Mouse (Mus musculus): ENCODE measurements around the gene Hsh2d. TPM values are rescaled to one million over a fixed set of nuclear protein-coding genes. Genes with fewer than 3 reads are reported as not detected.

Gene Hsh2d
- polyA plus RNA-seq, 2 experiments = 0.10 to 0.28 TPM

GRCm38 (mm10) chr8:72219541-72220363 is 30.3 kb downstream of the Hsh2d start, which contains the start of gene Fam32a:
Gene Fam32a (plus strand): TSS chr8:72219730.
- Histone ChIP-seq H3K4me2 (replicated peaks; ENCODE audit: low read depth, low read length, severe bottlenecking) (peak within 1 kb of the TSS; percentile 75), H3K4me1 (ENCODE audit: control insufficient read depth, insufficient read depth, low read length) (peaks cover 9% of the 10 kb centered on the region), H3K9me3 (ENCODE audit: control insufficient read depth, low read length) (no peaks in the 10 kb centered on the region), H3K36me3 (ENCODE audit: control insufficient read depth, insufficient read depth, low read length) (peaks cover 28% of the 10 kb centered on the region), H3K27me3 (ENCODE audit: control insufficient read depth, insufficient read depth, low read length) (no peaks in the 10 kb centered on the region), H3K27ac (replicated peaks; ENCODE audit: low read depth, low read length) (peak within 1 kb of the TSS; percentile 81), H3K4me3 (replicated peaks; ENCODE audit: low read length) (peak within 1 kb of the TSS; percentile 82), H3K9ac (ENCODE audit: low read depth, low read length, severe bottlenecking) (peak within 1 kb of the TSS; percentile 84)
- WGBS = 17% methylated on average over 39 of the region's 39 CpGs
- no peak for TF ChIP-seq POLR2A (IDR thresholded peaks at IDR 0.05; ENCODE audit: borderline replicate concordance, extremely low read depth, insufficient read depth, insufficient read length)
- DNase-seq (ENCODE audit: low spot score) = peak; percentile 98
- peak; percentile 99 for ATAC-seq (ENCODE audit: low FRiP score, low read depth)

DNA sequence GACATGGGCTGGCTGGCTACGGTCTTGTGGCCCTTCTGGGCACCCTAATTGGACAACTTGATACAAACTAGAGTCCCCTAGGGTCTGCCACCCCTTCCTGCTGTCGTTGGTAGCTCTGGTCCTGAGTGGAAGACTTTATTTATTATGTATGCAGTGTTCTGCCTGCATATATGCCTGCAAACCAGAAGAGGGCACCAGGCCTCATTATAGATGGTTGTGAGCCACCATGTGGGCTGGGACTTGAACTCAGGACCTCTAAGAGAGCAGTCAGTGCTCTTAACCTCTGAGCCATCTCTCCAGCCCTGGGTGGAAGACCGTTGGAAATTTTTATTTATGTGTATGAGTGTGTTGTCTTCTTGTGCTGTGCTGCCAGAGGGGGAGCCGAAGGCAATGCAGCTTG is 31.3 kb downstream of the Hsh2d start:
- H3K4me1 ChIP-seq (ENCODE audit: control insufficient read depth, insufficient read depth, low read length) = peaks cover 9% of the 10 kb centered on the region
- H3K36me3 ChIP-seq (ENCODE audit: control insufficient read depth, insufficient read depth, low read length) = peaks cover 28% of the 10 kb centered on the region
- H3K4me2 ChIP-seq (replicated peaks; ENCODE audit: low read depth, low read length, severe bottlenecking) = peak overlapping the region; percentile 75
- H3K9ac ChIP-seq (ENCODE audit: low read depth, low read length, severe bottlenecking) = no peak overlapping the region
- DNase-seq (ENCODE audit: low spot score) (no peak), ATAC-seq (ENCODE audit: low FRiP score, low read depth) (no peak)
- H3K4me3 ChIP-seq (replicated peaks; ENCODE audit: low read length) = peak overlapping the region; percentile 82
- no peaks in the 10 kb centered on the region for H3K27me3 ChIP-seq (ENCODE audit: control insufficient read depth, insufficient read depth, low read length)
- no peak overlapping the region for H3K27ac ChIP-seq (replicated peaks; ENCODE audit: low read depth, low read length)
- WGBS = 90% methylated on average over 4 of the region's 4 CpGs
- no peaks in the 10 kb centered on the region for H3K9me3 ChIP-seq (ENCODE audit: control insufficient read depth, low read length)
- no peak for TF ChIP-seq POLR2A (IDR thresholded peaks at IDR 0.05; ENCODE audit: borderline replicate concordance, extremely low read depth, insufficient read depth, insufficient read length)

- Histone ChIP-seq H3K9ac (ENCODE audit: low read depth, low read length, severe bottlenecking) (no peak overlapping the region), H3K9me3 (ENCODE audit: control insufficient read depth, low read length) (no peaks in the 10 kb centered on the region), H3K4me2 (replicated peaks; ENCODE audit: low read depth, low read length, severe bottlenecking) (no peak overlapping the region), H3K27me3 (ENCODE audit: control insufficient read depth, insufficient read depth, low read length) (no peaks in the 10 kb centered on the region), H3K36me3 (ENCODE audit: control insufficient read depth, insufficient read depth, low read length) (peaks cover 28% of the 10 kb centered on the region), H3K27ac (replicated peaks; ENCODE audit: low read depth, low read length) (no peak overlapping the region), H3K4me1 (ENCODE audit: control insufficient read depth, insufficient read depth, low read length) (peaks cover 9% of the 10 kb centered on the region), H3K4me3 (replicated peaks; ENCODE audit: low read length) (no peak overlapping the region)
- ATAC-seq (ENCODE audit: low FRiP score, low read depth) = no peak
- 90% methylated on average over 5 of the region's 5 CpGs for WGBS
- TF ChIP-seq POLR2A (IDR thresholded peaks at IDR 0.05; ENCODE audit: borderline replicate concordance, extremely low read depth, insufficient read depth, insufficient read length) = no peak
- no peak for DNase-seq (ENCODE audit: low spot score)
These were observed 33.2 kb downstream of the Hsh2d start for GRCm38 (mm10) chr8:72222656-72223055.

GRCm38 (mm10) chr8:72239499-72240402 is 50.3 kb downstream of the Hsh2d start, which contains the start of gene Ap1m1:
Gene Ap1m1 (plus strand): TSS chr8:72240018.
- Histone ChIP-seq H3K4me2 (replicated peaks; ENCODE audit: low read depth, low read length, severe bottlenecking) (peak within 1 kb of the TSS; percentile 70), H3K27ac (replicated peaks; ENCODE audit: low read depth, low read length) (peak within 1 kb of the TSS; percentile 90), H3K9ac (ENCODE audit: low read depth, low read length, severe bottlenecking) (peak within 1 kb of the TSS; percentile 61), H3K4me3 (replicated peaks; ENCODE audit: low read length) (peak within 1 kb of the TSS; percentile 70), H3K9me3 (ENCODE audit: control insufficient read depth, low read length) (no peaks in the 10 kb centered on the region), H3K27me3 (ENCODE audit: control insufficient read depth, insufficient read depth, low read length) (no peaks in the 10 kb centered on the region), H3K4me1 (ENCODE audit: control insufficient read depth, insufficient read depth, low read length) (0 out of 2 replicates have a peak, but pooled peaks cover 6% of the 10 kb centered on the region), H3K36me3 (ENCODE audit: control insufficient read depth, insufficient read depth, low read length) (no peaks in the 10 kb centered on the region; the same call in 1 of the 2 replicates)
- no peak; the same call in 1 of the 2 replicates for TF ChIP-seq POLR2A (IDR thresholded peaks at IDR 0.05; ENCODE audit: borderline replicate concordance, extremely low read depth, insufficient read depth, insufficient read length)
- DNase-seq (ENCODE audit: low spot score) = peak; percentile 100
- ATAC-seq (ENCODE audit: low FRiP score, low read depth) = peak; percentile 97
- under 1% methylated on average over 52 of the region's 54 CpGs for WGBS

DNA sequence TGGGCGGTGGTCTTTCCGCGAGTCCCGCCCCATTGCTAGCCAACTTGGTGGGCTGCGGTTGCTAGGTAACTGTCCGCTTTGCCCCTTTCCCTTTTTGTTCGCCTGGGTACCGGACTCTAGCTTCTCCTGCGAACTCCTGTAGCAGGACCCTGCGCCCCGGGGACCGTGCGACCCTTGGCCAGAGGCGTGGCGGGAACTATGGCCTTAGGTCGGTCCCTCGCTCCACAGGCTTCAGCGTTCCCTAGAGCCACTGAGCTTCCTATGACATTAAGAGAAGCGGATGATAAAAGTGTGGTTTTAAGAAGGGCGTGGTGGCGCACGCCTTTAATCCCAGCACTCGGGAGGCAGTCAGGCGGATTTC is 50.9 kb downstream of the Hsh2d start:
- H3K27ac ChIP-seq (replicated peaks; ENCODE audit: low read depth, low read length) = peak overlapping the region; percentile 90
- no peaks in the 10 kb centered on the region for H3K9me3 ChIP-seq (ENCODE audit: control insufficient read depth, low read length)
- H3K9ac ChIP-seq (ENCODE audit: low read depth, low read length, severe bottlenecking) = peak overlapping the region; percentile 61
- WGBS = 2% methylated on average over 20 of the region's 24 CpGs
- no peak for TF ChIP-seq POLR2A (IDR thresholded peaks at IDR 0.05; ENCODE audit: borderline replicate concordance, extremely low read depth, insufficient read depth, insufficient read length)
- DNase-seq (ENCODE audit: low spot score) = no peak
- H3K4me3 ChIP-seq (replicated peaks; ENCODE audit: low read length) = peak overlapping the region; percentile 70
- no peak; the same call in 1 of the 2 replicates for ATAC-seq (ENCODE audit: low FRiP score, low read depth)
- H3K4me2 ChIP-seq (replicated peaks; ENCODE audit: low read depth, low read length, severe bottlenecking) = peak overlapping the region; percentile 70
- 0 out of 2 replicates have a peak, but pooled peaks cover 6% of the 10 kb centered on the region for H3K4me1 ChIP-seq (ENCODE audit: control insufficient read depth, insufficient read depth, low read length)
- H3K36me3 ChIP-seq (ENCODE audit: control insufficient read depth, insufficient read depth, low read length) = no peaks in the 10 kb centered on the region; the same call in 1 of the 2 replicates
- no peaks in the 10 kb centered on the region for H3K27me3 ChIP-seq (ENCODE audit: control insufficient read depth, insufficient read depth, low read length)
